Mouse (Mus musculus): ENCODE results near the gene Ffar3.
"Not testable (repeated sequence)": the region's sequence is repeated elsewhere in the genome, so short reads cannot be mapped to it uniquely, and the experiment has no call there.

Gene Ffar3

DNA sequence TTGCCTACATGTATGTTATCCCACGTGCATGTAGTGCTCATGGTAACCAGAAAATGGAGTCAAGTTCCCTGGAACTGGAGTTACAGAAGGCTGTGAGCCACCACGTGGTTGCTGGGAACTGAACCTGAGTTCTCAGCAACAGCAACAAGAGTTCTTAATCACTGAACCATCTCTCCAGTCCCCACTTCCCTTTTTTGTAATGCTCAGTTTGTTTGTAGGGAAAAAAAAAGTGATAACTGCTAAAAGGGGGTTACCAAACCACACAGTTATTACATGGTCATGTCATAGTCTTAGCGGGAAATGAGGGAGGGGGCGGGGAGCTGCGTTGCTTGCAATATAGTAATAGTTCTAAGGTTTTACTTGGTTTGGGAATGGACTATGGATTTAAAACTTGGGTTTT is 13.9 kb downstream of the Ffar3 start:
- DNase-seq = no peak

DNA sequence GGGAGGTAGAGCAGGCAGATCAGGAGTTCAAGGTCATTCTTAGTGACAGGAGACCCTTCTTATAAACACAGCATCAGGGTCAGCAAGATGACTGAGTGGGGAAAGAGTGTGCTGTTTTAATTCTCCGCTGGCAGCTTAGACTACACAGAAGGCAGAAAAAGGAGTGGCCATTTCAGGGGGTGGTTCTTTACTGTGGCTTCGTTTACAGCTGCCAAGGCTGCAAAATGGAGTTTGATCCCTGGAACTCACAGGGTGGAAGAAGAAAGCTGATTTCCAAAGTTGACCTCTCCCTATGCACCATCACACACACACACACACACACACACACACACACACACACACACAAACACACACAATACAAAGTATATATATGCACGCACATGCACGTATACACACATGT is 14.6 kb downstream of the Ffar3 start:
- DNase-seq = no peak

- no peak for DNase-seq
These were observed 15.7 kb downstream of the Ffar3 start for GRCm38 (mm10) chr7:30840306-30840705.

- no peak for DNase-seq
These were observed 18.7 kb downstream of the Ffar3 start for GRCm38 (mm10) chr7:30837277-30837676.

DNA sequence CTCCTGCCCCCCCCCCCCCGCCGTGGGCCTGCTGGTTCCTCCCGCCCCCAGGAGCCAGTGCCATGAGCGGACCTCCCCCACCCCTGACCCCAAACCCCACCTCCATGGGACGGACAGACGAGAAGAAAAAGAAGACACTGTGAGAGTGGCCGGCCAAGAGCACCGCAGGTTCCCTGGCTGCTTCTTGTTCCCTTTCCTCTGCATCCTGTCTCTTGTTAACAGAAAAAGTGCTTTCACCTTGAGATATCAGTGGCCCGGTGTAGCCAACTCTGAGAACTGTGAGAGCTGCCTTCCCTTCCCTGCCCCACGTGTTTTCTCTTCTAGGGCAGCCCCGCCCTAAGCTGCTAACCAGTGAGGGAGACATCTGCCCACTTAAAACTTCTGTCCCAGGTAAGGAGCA is 23.3 kb downstream of the Ffar3 start:
- not testable (repeated sequence) for DNase-seq

DNA sequence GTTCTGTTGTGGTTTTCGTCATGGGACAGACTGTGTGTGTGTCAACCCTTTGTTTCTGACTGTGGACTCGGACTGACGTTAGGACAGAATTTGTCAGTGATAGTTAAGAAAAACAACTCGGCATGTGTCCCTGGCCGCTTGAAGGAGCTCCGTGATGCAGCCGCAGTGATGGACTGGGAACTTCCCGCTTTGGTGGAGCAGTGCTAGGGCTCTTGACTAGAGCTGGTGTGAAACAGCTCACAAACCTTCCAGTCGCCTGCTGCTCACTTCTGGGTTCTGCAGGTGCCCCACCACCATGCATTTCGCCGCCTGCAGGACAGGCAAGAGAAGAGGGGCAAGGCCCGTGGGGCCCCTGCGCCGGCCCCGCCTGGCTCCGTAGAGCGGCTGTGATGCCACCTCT is 23.7 kb downstream of the Ffar3 start:
- no peak for DNase-seq

DNA sequence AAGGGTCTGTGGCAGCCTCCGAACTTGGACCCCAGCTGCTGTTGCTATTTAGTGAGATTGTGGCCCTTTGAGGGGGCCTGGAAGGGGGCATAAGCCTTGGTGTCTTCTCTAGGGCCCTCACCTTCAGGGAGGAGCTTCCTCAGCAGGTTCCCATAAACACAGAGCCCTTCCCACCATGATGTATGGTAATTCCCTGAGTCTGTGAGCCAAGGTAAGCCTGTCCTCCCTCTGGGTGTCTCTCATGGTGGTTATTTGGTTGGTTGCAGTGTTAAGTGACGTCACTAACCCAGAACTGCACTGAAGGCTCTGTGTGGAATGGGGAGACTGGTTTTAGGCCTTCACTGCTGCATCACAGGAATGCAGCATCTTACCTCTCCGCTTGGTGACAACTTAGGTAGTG is 26.6 kb downstream of the Ffar3 start:
- no peak for DNase-seq

DNA sequence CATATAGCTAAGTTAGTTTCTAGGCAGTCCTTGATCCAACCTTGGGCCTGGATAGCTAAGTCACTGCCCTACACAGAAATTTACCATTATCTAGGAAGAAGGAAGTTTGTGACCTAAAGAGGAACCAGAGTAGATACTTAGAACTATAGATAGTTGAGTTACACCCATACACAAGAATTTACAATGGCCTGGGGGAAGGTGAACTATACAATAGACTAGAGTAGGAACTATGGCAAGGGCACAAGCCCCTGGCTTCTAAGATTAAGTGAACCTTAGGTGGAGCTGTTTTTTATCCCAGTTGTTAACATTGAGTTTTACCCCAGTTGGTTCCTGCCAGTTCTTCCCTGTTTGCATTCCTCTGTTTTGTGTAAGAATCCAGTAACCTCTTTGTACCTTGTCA is 27.1 kb downstream of the Ffar3 start:
- not testable (repeated sequence) for DNase-seq

DNA sequence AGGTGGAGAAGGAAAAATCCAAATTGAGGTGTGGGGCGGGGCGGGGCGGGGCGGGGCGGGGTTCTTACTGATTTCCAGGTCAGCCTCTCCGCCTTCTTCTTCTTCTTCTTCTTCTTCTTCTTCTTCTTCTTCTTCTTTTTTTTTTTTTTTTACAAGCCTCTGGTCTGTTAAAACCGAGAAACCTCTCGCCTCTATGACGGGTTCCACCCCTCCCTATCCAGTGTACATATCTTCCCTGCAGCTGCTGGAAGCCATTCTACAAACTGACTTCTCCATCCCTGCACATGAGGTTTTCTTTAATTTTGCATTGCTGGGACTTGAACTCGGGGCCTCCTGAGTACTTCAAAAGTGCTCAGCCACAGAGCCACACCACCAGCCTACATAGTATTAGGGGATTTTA is 29.3 kb downstream of the Ffar3 start:
- no peak for DNase-seq

- no peak for DNase-seq
These were observed 31.7 kb downstream of the Ffar3 start for GRCm38 (mm10) chr7:30824306-30824705.

- no peak for DNase-seq
These were observed 32.3 kb downstream of the Ffar3 start, which contains the start of gene Ffar2 for GRCm38 (mm10) chr7:30823675-30824074. Gene Ffar2 (minus strand): TSS chr7:30823775.

DNA sequence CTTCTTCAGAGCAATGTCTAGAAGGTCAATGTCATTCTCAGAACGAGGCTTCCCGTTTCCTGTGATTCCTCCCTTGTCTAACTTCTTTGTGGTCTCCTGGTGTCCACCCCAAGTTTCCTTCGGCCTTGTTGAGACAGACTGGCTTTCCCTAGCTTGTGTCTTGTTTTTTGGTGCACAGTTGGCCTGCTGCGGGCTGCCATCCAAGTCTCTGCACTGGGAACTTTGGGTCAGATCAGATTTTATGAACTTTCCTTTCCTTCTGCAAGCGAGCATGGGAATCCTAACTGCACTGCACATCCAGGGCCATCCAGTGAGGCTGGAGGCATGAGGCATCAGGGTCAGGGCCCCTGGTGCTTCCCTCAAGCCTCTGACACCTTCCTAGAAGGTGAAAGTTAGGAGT is 34.4 kb downstream of the Ffar3 start:
- no peak for DNase-seq

DNA sequence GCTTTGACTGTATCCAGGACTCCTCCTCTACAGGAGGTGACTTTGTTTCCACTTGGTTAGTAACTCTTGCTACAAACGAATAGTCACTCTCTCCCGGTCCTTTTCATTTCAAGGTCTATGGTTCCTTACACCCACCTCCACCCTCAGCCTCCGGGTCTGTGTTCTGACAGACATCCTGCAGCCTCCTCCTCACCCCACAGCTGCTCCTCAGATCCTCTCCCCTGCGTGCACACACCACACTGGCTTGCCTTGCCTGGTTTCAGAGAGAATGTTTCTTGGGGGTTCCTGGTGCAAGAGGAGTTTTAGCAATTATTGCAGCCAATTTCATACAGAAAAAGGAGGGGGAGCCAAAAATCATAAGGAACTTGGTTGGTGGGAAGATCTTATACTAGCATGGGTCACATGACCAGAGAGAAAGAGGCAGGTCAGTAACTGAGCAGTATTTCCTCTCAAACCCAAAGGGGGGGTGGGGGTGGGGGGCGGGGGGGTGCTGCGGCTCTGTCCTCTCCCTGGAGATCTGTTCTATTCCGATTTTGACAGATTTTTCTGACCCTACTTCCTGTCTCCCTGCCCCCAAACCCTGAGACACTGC is 35.0 kb downstream of the Ffar3 start:
- DNase-seq = no peak

GRCm38 (mm10) chr7:30820131-30820530 is 35.8 kb downstream of the Ffar3 start:
- DNase-seq = no peak

GRCm38 (mm10) chr7:30812291-30812807 is 43.6 kb downstream of the Ffar3 start:
- no peak for DNase-seq

DNA sequence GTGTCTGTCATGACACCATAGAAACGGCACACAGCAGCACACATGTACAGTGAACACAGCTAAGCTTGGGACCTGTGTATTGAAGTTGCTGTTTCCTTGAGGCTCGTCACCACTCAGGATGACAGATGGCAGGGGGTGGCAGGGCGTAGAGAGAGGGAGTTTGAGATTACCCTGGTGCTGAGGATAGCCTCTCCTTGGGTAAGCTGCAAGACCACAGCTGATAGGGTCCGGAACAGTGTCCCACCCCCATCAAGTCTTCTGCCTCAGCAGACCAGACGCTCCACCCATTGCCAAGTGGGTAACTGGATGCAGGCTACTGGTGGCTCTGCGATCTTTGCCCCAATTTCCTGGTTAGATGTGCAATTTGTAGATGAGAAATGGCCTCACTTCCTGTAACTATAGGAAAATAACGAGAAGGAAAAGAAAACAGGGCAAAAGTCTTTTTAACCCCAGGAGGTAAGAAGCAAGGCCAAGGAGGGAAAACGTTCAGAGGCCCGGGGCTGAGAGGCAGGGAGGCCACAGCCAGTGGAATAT is 44.2 kb downstream of the Ffar3 start:
- no peak for DNase-seq

GRCm38 (mm10) chr7:30810319-30810718 is 45.7 kb downstream of the Ffar3 start:
- DNase-seq = no peak

DNA sequence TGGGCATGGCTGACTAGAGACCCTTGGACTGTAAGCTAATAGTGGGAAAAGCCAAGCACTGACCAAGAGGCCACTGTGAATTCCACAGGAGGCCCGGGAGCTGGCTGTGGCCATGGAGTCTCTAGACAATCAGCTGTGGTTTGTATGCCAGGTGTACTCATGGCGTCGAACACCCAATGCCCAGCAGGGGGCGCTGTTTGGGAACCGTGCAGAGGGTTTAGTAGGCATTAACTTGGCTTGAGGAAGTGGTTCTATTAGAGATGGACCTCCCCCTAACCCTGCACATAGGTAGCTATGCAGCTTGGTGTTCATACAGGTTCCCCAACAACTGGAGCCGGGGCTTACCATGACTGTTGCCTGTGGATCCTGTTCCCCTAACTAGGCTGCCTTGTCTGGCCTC is 50.1 kb downstream of the Ffar3 start:
- DNase-seq = peak in 1 of 2 experiments; percentile 32

Data from cerebellum, postnatal 14 days (tissue).